Mouse (Mus musculus): ENCODE results near the gene Tcf7l2.

DNA sequence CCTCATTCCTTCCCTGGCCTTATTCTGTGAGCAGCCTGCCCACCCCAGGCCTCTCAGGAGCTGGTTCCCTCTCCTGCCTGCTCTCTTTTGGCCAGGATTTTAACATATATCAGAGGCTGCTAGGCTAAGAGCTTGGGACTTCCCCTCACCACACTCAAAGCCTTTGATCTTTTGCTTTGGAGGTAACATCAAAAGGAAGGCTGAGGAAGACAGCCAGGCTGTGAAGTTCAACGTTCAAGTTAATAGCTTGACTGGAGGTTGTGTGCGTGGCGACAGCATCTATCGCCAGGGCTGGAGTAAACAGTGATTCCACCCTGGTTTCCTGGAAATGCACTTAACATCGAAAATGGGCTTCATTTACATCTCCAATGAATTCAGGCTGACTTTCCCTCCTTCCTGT is 51.0 kb downstream of the Tcf7l2 start:
- TF ChIP-seq CTCF (IDR thresholded peaks at IDR 0.05; ENCODE audit: low read depth) (no peak), EP300 (IDR thresholded peaks at IDR 0.05; ENCODE audit: low read depth) (no peak)

Measured in liver, embryonic 14.5 days (tissue).